Mouse (Mus musculus) liver, postnatal 0 days (tissue): ENCODE data around the gene Tut1.

ENCODE experiments used
- CTCF ChIP-seq: sonication (generic); IDR thresholded peaks from 2 replicates; pipeline ENCODE4 v1.5.1; 2016; ENCODE audit warnings: antibody characterized with exemption, low read depth
- EP300 ChIP-seq: IDR thresholded peaks from 2 replicates; pipeline ENCODE4 v1.6.1; 2016; ENCODE audit warnings: antibody characterized with exemption, low read depth, mild to moderate bottlenecking

DNA sequence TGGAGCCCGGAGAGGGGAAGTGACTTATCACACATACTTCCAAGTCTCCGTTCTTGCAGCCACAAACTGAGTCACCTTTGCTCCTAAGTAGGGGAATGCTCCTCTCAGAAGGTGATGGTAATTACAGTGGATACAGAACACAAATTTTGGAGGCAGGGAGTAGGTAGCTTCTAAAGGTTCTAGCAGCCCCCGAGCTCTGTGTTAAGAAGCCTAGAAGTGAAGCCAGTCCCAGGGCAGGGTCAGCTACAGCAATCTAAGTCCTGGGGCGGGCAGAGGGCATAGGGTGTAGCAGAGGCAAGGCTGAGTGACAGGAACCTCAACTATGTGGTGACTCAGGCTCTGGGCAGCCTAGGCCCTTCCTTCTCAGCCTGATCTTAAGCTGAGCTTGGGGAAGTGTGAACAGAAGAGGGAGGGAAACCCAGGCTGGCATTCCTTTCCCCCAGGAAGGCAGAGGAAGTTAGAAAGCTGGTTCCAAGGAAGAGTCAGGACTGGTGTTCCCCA, 29.6 kb downstream of the Tut1 start:
- TF ChIP-seq CTCF = no peak
- no peak for TF ChIP-seq EP300
